Mouse (Mus musculus) forebrain, embryonic 15.5 days (tissue): ENCODE data around the gene Ap3d1. TPM values are rescaled to one million over a fixed set of nuclear protein-coding genes. Genes with fewer than 3 reads are reported as not detected.

Experiments used
- ATAC-seq: fragments of 200-750 bp; cut with Nextera tagmentation; replicated peaks from 2 replicates; pipeline ENCODE4 v1.8.0; 2017; ENCODE audit warnings: mild to moderate bottlenecking, moderate TSS enrichment, moderate library complexity
- H3K27ac ChIP-seq: fragments of 300-500 bp; sonication (generic); replicated peaks from 2 replicates; pipeline ENCODE4 v1.5.1; 2015; ENCODE audit warnings: mild to moderate bottlenecking, inconsistent platforms
- H3K27me3 ChIP-seq: fragments of 300-500 bp; sonication (generic); 2 replicates; pipeline ENCODE4 v1.6.1; 2015; ENCODE audit warnings: inconsistent platforms
- H3K36me3 ChIP-seq: fragments of 300-500 bp; sonication (generic); 2 replicates; pipeline ENCODE4 v1.6.1; 2015; ENCODE audit warnings: mild to moderate bottlenecking, inconsistent platforms
- H3K4me1 ChIP-seq: fragments of 300-500 bp; sonication (generic); 2 replicates; pipeline ENCODE4 v1.6.1; 2015; ENCODE audit warnings: inconsistent platforms
- H3K4me2 ChIP-seq: fragments of 300-500 bp; sonication (generic); replicated peaks from 2 replicates; pipeline ENCODE4 v1.6.1; 2015; ENCODE audit warnings: mild to moderate bottlenecking, inconsistent platforms
- H3K4me3 ChIP-seq: fragments of 300-500 bp; sonication (generic); 2 replicates; pipeline ENCODE4 v1.5.1; 2015; ENCODE audit warnings: mild to moderate bottlenecking, inconsistent platforms
- H3K9ac ChIP-seq: fragments of 300-500 bp; sonication (generic); replicated peaks from 2 replicates; pipeline ENCODE4 v1.6.1; 2015; ENCODE audit warnings: mild to moderate bottlenecking, inconsistent platforms
- H3K9me3 ChIP-seq: fragments of 300-500 bp; sonication (generic); 2 replicates; pipeline ENCODE4 v1.6.1; 2016; ENCODE audit warnings: inconsistent platforms
- WGBS: fragments of 180-500 bp; shearing (Covaris S2); methylation state at CpG from one replicate; pipeline ENCODE4 v1.1.7; 2015; ENCODE audit warnings: mixed read lengths; 5-methylcytosine and 5-hydroxymethylcytosine counted together
- polyA plus RNA-seq: library from polyadenylated mRNA; unstranded; fragments of >200 nt; fragmentation: Nextera tagmentation; extraction: Ambion mirVana; gene quantifications from 2 replicates; pipeline ENCODE4 v1.2.1, GENCODE M21; 2015

Ap3d1 gene
- polyA plus RNA-seq, 1 experiment from 2014 or later: 98.9 TPM

DNA sequence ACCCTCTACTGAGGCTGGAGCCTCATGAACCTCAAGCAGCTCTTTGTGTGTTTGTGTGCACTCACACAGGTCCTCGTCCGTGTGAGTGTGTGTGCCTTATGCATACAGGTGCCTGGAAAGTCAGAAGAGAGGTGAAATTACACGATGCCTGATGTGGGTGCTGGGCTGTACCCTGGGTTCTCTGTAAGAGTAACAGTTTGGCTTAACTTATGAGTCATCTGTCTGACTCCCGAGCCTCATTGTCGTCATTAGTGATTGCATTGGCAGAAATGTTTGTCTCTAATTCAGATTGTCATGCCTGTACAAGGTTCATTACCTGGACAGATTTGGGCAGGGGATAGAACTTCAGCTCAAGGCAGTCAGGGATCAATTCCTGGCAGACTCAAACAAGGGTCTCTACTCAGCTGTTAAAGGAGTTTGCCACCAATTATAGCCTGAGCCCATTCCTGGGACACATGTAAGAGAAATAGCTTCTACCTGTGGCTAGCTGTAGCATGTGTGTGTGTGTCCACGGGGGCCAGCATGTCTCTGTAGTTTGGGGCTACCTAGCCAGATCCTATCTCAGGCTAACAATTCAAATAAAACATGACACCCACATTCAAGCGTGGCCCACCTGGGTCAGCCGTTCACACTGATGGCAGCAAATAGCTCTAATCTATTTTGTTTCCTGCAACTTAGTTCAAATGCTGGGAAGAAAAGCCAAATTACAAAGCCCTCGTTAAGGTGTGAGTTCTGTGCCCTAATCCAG lies 64.8 kb downstream of the Ap3d1 start:
- ATAC-seq: no peak
- peak overlapping the region; percentile 94 for H3K27ac ChIP-seq
- no peaks in the 10 kb centered on the region for H3K36me3 ChIP-seq
- peak overlapping the region; percentile 62 for H3K9ac ChIP-seq
- H3K4me1 ChIP-seq: peaks cover 61% of the 10 kb centered on the region
- no peaks in the 10 kb centered on the region for H3K27me3 ChIP-seq
- H3K4me3 ChIP-seq: peak overlapping the region; percentile 93
- peak overlapping the region; percentile 69 for H3K4me2 ChIP-seq
- H3K9me3 ChIP-seq: no peaks in the 10 kb centered on the region
- WGBS: 29% methylated on average over 9 of the region's 9 CpGs

DNA sequence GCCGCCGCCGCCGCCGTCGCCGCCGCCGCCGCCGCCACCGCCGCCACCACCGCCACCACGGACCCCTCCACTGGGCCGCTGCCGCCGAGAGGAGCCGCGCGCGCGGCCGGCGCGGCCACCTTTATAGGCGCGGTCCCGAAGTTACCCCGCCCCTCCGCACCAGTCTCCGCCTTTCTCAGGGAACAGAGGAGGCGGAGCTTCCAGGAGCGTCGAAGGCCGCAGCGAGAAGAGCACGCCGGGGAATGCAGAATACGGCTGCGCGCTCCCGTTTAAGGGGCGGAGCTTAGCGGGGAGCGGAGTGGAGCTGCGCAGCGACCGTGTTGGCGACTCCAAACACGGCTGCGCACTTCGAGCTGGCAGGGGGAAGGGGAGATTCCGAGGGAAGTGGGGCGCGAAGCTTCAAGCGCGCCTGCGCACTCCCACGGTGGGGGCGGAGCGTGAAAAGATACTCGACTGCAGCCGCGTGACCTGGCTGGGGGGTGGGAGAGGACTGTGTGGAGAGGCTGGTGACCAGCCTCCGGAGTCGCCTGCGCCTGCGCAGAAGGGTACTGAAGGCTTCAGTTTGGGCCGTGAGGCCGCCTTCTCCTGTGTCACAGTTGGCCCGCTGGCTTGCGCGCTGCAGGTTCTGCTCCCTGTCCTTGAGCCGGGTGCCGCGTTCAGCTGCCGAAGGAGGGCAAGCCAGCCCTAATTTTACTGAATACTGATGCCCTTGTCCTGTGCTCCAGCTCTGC lies 65.7 kb downstream of the Ap3d1 start:
- H3K27ac ChIP-seq: peak overlapping the region; percentile 94
- H3K4me1 ChIP-seq: peaks cover 66% of the 10 kb centered on the region
- H3K4me2 ChIP-seq: peak overlapping the region; percentile 69
- peak overlapping the region; percentile 96 for H3K9ac ChIP-seq
- H3K4me3 ChIP-seq: peak overlapping the region; percentile 93
- under 1% methylated on average over 73 of the region's 78 CpGs for WGBS
- no peaks in the 10 kb centered on the region for H3K27me3 ChIP-seq
- peaks cover 7% of the 10 kb centered on the region for H3K36me3 ChIP-seq
- no peaks in the 10 kb centered on the region for H3K9me3 ChIP-seq
- ATAC-seq: peak; percentile 93

- H3K9me3 ChIP-seq: no peaks in the 10 kb centered on the region
- peaks cover 14% of the 10 kb centered on the region for H3K36me3 ChIP-seq
- peak overlapping the region; percentile 69 for H3K4me2 ChIP-seq
- peak overlapping the region; percentile 94 for H3K27ac ChIP-seq
- H3K4me3 ChIP-seq: peak overlapping the region; percentile 93
- H3K9ac ChIP-seq: peak overlapping the region; percentile 96
- peaks cover 66% of the 10 kb centered on the region for H3K4me1 ChIP-seq
- ATAC-seq: peak; percentile 5
- under 1% methylated on average over 50 of the region's 54 CpGs for WGBS
- no peaks in the 10 kb centered on the region for H3K27me3 ChIP-seq
Measured at GRCm38 (mm10) chr10:80675405-80676197, 66.5 kb downstream of the Ap3d1 start.

GRCm38 (mm10) chr10:80674851-80675404 lies 67.1 kb downstream of the Ap3d1 start:
- Histone ChIP-seq H3K36me3 (peaks cover 20% of the 10 kb centered on the region), H3K4me2 (peak overlapping the region; percentile 69), H3K9ac (peak overlapping the region; percentile 96), H3K4me1 (peaks cover 66% of the 10 kb centered on the region), H3K9me3 (no peaks in the 10 kb centered on the region), H3K4me3 (peak overlapping the region; percentile 93), H3K27me3 (no peaks in the 10 kb centered on the region), H3K27ac (peak overlapping the region; percentile 94)
- ATAC-seq: no peak
- WGBS: 12% methylated on average over 6 of the region's 6 CpGs

DNA sequence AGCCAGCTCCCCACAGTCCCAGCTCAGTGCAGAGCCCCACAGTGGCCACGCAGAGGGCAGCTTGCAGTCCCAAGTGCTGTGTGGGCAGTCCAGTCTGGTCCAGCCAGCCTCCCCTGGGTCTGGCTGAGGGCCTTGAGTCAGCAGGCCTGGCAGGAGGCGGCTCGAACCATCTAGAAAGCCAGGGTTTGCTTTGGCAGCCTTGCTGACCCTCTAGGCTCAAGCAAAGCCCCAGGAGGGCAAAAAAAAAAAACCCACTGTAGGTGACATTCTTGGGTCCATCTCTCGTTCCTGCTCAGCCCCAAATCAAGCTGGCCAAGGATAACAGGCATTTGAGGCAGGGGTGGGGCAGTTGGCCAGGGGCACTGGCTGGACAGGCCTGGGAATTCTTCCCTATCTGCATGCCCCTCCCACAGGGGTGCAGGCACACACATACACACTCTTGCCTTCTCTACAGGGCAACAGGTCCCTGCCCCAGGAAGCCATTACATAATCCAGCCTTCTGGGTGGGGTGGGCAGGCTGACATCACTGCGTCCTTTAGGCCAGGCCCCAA lies 67.8 kb downstream of the Ap3d1 start:
- Histone ChIP-seq H3K36me3 (peaks cover 27% of the 10 kb centered on the region), H3K9ac (peak overlapping the region; percentile 96), H3K27ac (no peak overlapping the region), H3K4me2 (peak overlapping the region; percentile 69), H3K4me1 (peaks cover 61% of the 10 kb centered on the region), H3K9me3 (no peaks in the 10 kb centered on the region), H3K27me3 (no peaks in the 10 kb centered on the region), H3K4me3 (peak overlapping the region; percentile 93)
- 68% methylated on average over 5 of the region's 5 CpGs for WGBS
- ATAC-seq: no peak

- no peak for ATAC-seq
- H3K4me2 ChIP-seq: peak overlapping the region; percentile 69
- peak overlapping the region; percentile 96; the same call in 1 of the 2 replicates for H3K9ac ChIP-seq
- peaks cover 56% of the 10 kb centered on the region for H3K4me1 ChIP-seq
- H3K36me3 ChIP-seq: peaks cover 33% of the 10 kb centered on the region
- H3K4me3 ChIP-seq: peak overlapping the region; percentile 93; the same call in 1 of the 2 replicates
- no peaks in the 10 kb centered on the region for H3K27me3 ChIP-seq
- H3K9me3 ChIP-seq: no peaks in the 10 kb centered on the region
- no peak overlapping the region for H3K27ac ChIP-seq
- WGBS: 91% methylated on average over 3 of the region's 3 CpGs
Measured at GRCm38 (mm10) chr10:80673690-80674089, 68.4 kb downstream of the Ap3d1 start.

GRCm38 (mm10) chr10:80671936-80672690 lies 70.0 kb downstream of the Ap3d1 start:
- no peak overlapping the region for H3K27ac ChIP-seq
- peaks cover 40% of the 10 kb centered on the region for H3K4me1 ChIP-seq
- no peak for ATAC-seq
- peaks cover 48% of the 10 kb centered on the region for H3K36me3 ChIP-seq
- 88% methylated on average over 11 of the region's 11 CpGs for WGBS
- no peaks in the 10 kb centered on the region for H3K9me3 ChIP-seq
- no peak overlapping the region for H3K4me2 ChIP-seq
- no peak overlapping the region for H3K4me3 ChIP-seq
- H3K27me3 ChIP-seq: no peaks in the 10 kb centered on the region
- H3K9ac ChIP-seq: no peak overlapping the region

- Histone ChIP-seq H3K36me3 (peaks cover 57% of the 10 kb centered on the region), H3K4me1 (peaks cover 35% of the 10 kb centered on the region)
Measured at GRCm38 (mm10) chr10:80671251-80671650, 70.8 kb downstream of the Ap3d1 start.

GRCm38 (mm10) chr10:80670531-80670930 lies 71.5 kb downstream of the Ap3d1 start:
- Histone ChIP-seq H3K4me3 (no peak overlapping the region), H3K36me3 (peaks cover 60% of the 10 kb centered on the region), H3K9ac (no peak overlapping the region), H3K9me3 (no peaks in the 10 kb centered on the region), H3K27me3 (no peaks in the 10 kb centered on the region), H3K4me2 (no peak overlapping the region), H3K4me1 (peaks cover 35% of the 10 kb centered on the region), H3K27ac (no peak overlapping the region)
- 80% methylated on average over 2 of the region's 2 CpGs for WGBS
- ATAC-seq: no peak

More at GRCm38 (mm10) chr10:80671251-80671650, 70.8 kb downstream of the Ap3d1 start:
- Histone ChIP-seq H3K27ac (no peak overlapping the region), H3K4me2 (no peak overlapping the region), H3K9me3 (no peaks in the 10 kb centered on the region), H3K27me3 (no peaks in the 10 kb centered on the region), H3K4me3 (no peak overlapping the region), H3K9ac (no peak overlapping the region)
- ATAC-seq: no peak
- 95% methylated on average over 4 of the region's 4 CpGs for WGBS

DNA sequence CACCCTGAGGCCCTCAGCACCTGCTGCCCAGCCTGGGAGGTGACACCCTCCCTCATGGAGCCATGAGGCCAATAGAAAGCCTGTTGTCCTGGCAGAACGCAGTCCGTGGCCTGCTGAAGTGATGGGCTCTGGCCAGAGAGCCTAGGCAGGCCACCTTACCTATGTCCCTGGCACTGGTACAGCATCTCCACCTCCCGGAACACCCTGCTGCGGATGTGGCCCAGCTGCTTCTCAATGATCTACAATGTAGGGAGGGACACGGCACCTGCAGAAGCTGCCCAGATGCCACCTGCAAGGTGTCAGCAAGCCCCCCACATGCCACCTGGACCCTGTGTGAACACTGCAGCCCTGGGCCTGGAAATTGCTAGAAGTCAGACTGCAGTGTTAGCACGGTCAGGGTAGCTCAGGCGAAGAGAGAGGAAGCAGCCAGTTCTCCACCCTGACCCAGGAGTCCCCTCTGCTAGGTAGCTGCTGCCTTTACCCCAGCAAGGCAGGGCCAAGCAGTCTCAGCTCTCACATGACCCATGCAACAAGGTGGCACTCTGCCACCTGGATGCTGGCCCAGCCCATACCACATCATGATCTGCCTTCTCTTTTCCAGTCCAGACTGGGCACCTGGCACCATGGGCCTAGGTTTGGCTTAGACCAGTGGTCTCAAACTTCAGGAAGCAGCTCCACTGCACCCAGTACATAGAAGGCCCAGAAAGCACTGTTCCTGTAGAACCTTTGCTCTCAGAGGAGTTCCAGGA lies 72.2 kb downstream of the Ap3d1 start:
- Histone ChIP-seq H3K4me2 (no peak overlapping the region), H3K27me3 (no peaks in the 10 kb centered on the region), H3K9me3 (no peaks in the 10 kb centered on the region), H3K36me3 (peaks cover 60% of the 10 kb centered on the region), H3K4me1 (peaks cover 34% of the 10 kb centered on the region), H3K4me3 (no peak overlapping the region), H3K27ac (no peak overlapping the region), H3K9ac (no peak overlapping the region)
- 91% methylated on average over 7 of the region's 7 CpGs for WGBS
- no peak for ATAC-seq
